Mouse (Mus musculus): ENCODE results near the gene Qser1. TPM values are rescaled to one million over a fixed set of nuclear protein-coding genes. Genes with fewer than 3 reads are reported as not detected.

The Qser1 gene
- polyA plus RNA-seq, 1 experiment from 2014 or later = 18.6 TPM

- Histone ChIP-seq H3K4me1 (ENCODE audit: insufficient read depth) (no peaks in the 10 kb centered on the region), H3K9ac (peak overlapping the region; percentile 99), H3K36me3 (ENCODE audit: insufficient read depth) (no peaks in the 10 kb centered on the region), H3K27me3 (ENCODE audit: insufficient read depth, low read length) (no peaks in the 10 kb centered on the region), H3K4me3 (ENCODE audit: low read depth, low read length) (peak overlapping the region; percentile 89), H3K4me2 (peak overlapping the region; percentile 66), H3K27ac (ENCODE audit: low read depth) (peak overlapping the region; percentile 99), H3K9me3 (ENCODE audit: low read depth, low read length) (no peaks in the 10 kb centered on the region)
- WGBS = 2% methylated on average over 15 of the region's 15 CpGs
- DNase-seq = peak; percentile 13
- ATAC-seq (ENCODE audit: insufficient read depth) = no peak; the same call in 1 of the 2 replicates
- TF ChIP-seq CTCF (IDR thresholded peaks at IDR 0.05; ENCODE audit: low read depth) = no peak
These were observed 1.2 kb upstream of the Qser1 start for GRCm38 (mm10) chr2:104817555-104818330.

GRCm38 (mm10) chr2:104816866-104817439 is 393 bp upstream of the Qser1 start:
- peak overlapping the region; percentile 89 for H3K4me3 ChIP-seq (ENCODE audit: low read depth, low read length)
- H3K36me3 ChIP-seq (ENCODE audit: insufficient read depth) = no peaks in the 10 kb centered on the region
- peak overlapping the region; percentile 99 for H3K9ac ChIP-seq
- peak; percentile 70 for TF ChIP-seq CTCF (IDR thresholded peaks at IDR 0.05; ENCODE audit: low read depth)
- H3K27ac ChIP-seq (ENCODE audit: low read depth) = peak overlapping the region; percentile 99
- H3K4me1 ChIP-seq (ENCODE audit: insufficient read depth) = no peaks in the 10 kb centered on the region
- under 1% methylated on average over 51 of the region's 51 CpGs for WGBS
- DNase-seq (peak; percentile 95), ATAC-seq (ENCODE audit: insufficient read depth) (peak; percentile 97)
- H3K4me2 ChIP-seq = peak overlapping the region; percentile 66
- no peaks in the 10 kb centered on the region for H3K27me3 ChIP-seq (ENCODE audit: insufficient read depth, low read length)
- H3K9me3 ChIP-seq (ENCODE audit: low read depth, low read length) = no peaks in the 10 kb centered on the region

- Histone ChIP-seq H3K4me3 (ENCODE audit: low read depth, low read length) (peak overlapping the region; percentile 89), H3K9ac (peak overlapping the region; percentile 99), H3K27me3 (ENCODE audit: insufficient read depth, low read length) (no peaks in the 10 kb centered on the region), H3K4me1 (ENCODE audit: insufficient read depth) (no peaks in the 10 kb centered on the region), H3K4me2 (peak overlapping the region; percentile 66), H3K27ac (ENCODE audit: low read depth) (peak overlapping the region; percentile 99), H3K9me3 (ENCODE audit: low read depth, low read length) (no peaks in the 10 kb centered on the region), H3K36me3 (ENCODE audit: insufficient read depth) (no peaks in the 10 kb centered on the region)
- WGBS = 0% methylated on average over 33 of the region's 33 CpGs
- no peak for TF ChIP-seq CTCF (IDR thresholded peaks at IDR 0.05; ENCODE audit: low read depth)
- DNase-seq (peak; percentile 78), ATAC-seq (ENCODE audit: insufficient read depth) (peak; percentile 45)
These were observed 794 bp downstream of the Qser1 start for GRCm38 (mm10) chr2:104815561-104816370.

- Histone ChIP-seq H3K4me2 (peak overlapping the region; percentile 36), H3K27me3 (ENCODE audit: insufficient read depth, low read length) (no peaks in the 10 kb centered on the region), H3K9ac (no peak overlapping the region), H3K4me1 (ENCODE audit: insufficient read depth) (no peaks in the 10 kb centered on the region), H3K36me3 (ENCODE audit: insufficient read depth) (no peaks in the 10 kb centered on the region), H3K9me3 (ENCODE audit: low read depth, low read length) (no peaks in the 10 kb centered on the region), H3K27ac (ENCODE audit: low read depth) (no peak overlapping the region), H3K4me3 (ENCODE audit: low read depth, low read length) (peak overlapping the region; percentile 1; the same call in 1 of the 2 replicates)
- TF ChIP-seq CTCF (IDR thresholded peaks at IDR 0.05; ENCODE audit: low read depth) = no peak
- DNase-seq (no peak), ATAC-seq (ENCODE audit: insufficient read depth) (no peak)
- WGBS = 55% methylated on average over 5 of the region's 5 CpGs
These were observed 2.2 kb downstream of the Qser1 start for GRCm38 (mm10) chr2:104814181-104814951.

GRCm38 (mm10) chr2:104805435-104805834 is 11.1 kb downstream of the Qser1 start:
- ATAC-seq (ENCODE audit: insufficient read depth) (no peak), DNase-seq (no peak)
- Histone ChIP-seq H3K27ac (ENCODE audit: low read depth) (no peak overlapping the region), H3K4me3 (ENCODE audit: low read depth, low read length) (no peak overlapping the region), H3K4me2 (no peak overlapping the region), H3K36me3 (ENCODE audit: insufficient read depth) (no peaks in the 10 kb centered on the region), H3K4me1 (ENCODE audit: insufficient read depth) (no peaks in the 10 kb centered on the region), H3K9me3 (ENCODE audit: low read depth, low read length) (no peaks in the 10 kb centered on the region), H3K9ac (no peak overlapping the region), H3K27me3 (ENCODE audit: insufficient read depth, low read length) (no peaks in the 10 kb centered on the region)
- WGBS = 78% methylated on average over 1 of the region's 1 CpGs
- TF ChIP-seq CTCF (IDR thresholded peaks at IDR 0.05; ENCODE audit: low read depth) = no peak

- Histone ChIP-seq H3K4me3 (ENCODE audit: low read depth, low read length) (no peak overlapping the region), H3K27me3 (ENCODE audit: insufficient read depth, low read length) (no peaks in the 10 kb centered on the region), H3K4me2 (no peak overlapping the region), H3K9ac (no peak overlapping the region), H3K27ac (ENCODE audit: low read depth) (no peak overlapping the region), H3K9me3 (ENCODE audit: low read depth, low read length) (no peaks in the 10 kb centered on the region), H3K4me1 (ENCODE audit: insufficient read depth) (no peaks in the 10 kb centered on the region), H3K36me3 (ENCODE audit: insufficient read depth) (peaks cover 63% of the 10 kb centered on the region)
- DNase-seq (peak; percentile 72), ATAC-seq (ENCODE audit: insufficient read depth) (no peak)
- TF ChIP-seq CTCF (IDR thresholded peaks at IDR 0.05; ENCODE audit: low read depth) = peak; percentile 66
- WGBS = 84% methylated on average over 1 of the region's 1 CpGs
These were observed 41.8 kb downstream of the Qser1 start for GRCm38 (mm10) chr2:104774763-104775162.
